Mouse (Mus musculus) megakaryocyte-erythroid progenitor cell, adult 5-6 weeks (primary cell): ENCODE results near the gene H2-Eb1. TPM values are rescaled to one million over a fixed set of nuclear protein-coding genes. Genes with fewer than 3 reads are reported as not detected.
"Not testable (repeated sequence)": the region's sequence is repeated elsewhere in the genome, so short reads cannot be mapped to it uniquely, and the experiment has no call there.

Experiments used
- ATAC-seq: replicated peaks from 2 replicates; pipeline ENCODE4 v1.8.0; 2016; ENCODE audit warnings: mild to moderate bottlenecking, inconsistent platforms; ENCODE audit not compliant: severe bottlenecking, poor library complexity, low FRiP score, low TSS enrichment
- total RNA-seq, 2 experiments: library from RNA; stranded (forward) in 1 of 2; stranded (reverse) in 1 of 2; fragments of 200-1000, 215-1000 nt in 1 of 2; fragments of >200 nt in 1 of 2; fragmentation: Nextera tagmentation in 1 of 2; gene quantifications; 2 replicates each; pipeline ENCODE4 v1.2.3; 2014 to 2017

H2-Eb1 gene
- total RNA-seq, 2 experiments from 2014 or later: 24.9 TPM; not detected in 1

- not testable (repeated sequence) for ATAC-seq
Measured at GRCm38 (mm10) chr17:34310526-34310925, 4.9 kb downstream of the H2-Eb1 start.

GRCm38 (mm10) chr17:34312185-34312584 is 6.5 kb downstream of the H2-Eb1 start:
- no peak for ATAC-seq

GRCm38 (mm10) chr17:34313393-34313792 is 7.7 kb downstream of the H2-Eb1 start:
- ATAC-seq: peak; percentile 68; the same call in 1 of the 2 replicates

- ATAC-seq: no peak
Measured at GRCm38 (mm10) chr17:34314286-34314685, 8.6 kb downstream of the H2-Eb1 start.

GRCm38 (mm10) chr17:34315512-34315911 is 9.8 kb downstream of the H2-Eb1 start:
- ATAC-seq: no peak

- no peak for ATAC-seq
Measured at GRCm38 (mm10) chr17:34316697-34317096, 11.0 kb downstream of the H2-Eb1 start.

- ATAC-seq: no peak
Measured at GRCm38 (mm10) chr17:34317275-34317674, 11.6 kb downstream of the H2-Eb1 start.

GRCm38 (mm10) chr17:34325436-34325835 is 19.8 kb downstream of the H2-Eb1 start, which contains the start of gene H2-Eb2:
TSS of gene H2-Eb2 (plus strand) at chr17:34325665.
- 0 out of 2 replicates have a peak, but pooled peaks have one; percentile 37 for ATAC-seq

- no peak for ATAC-seq
Measured at GRCm38 (mm10) chr17:34326373-34326772, 20.7 kb downstream of the H2-Eb1 start.

GRCm38 (mm10) chr17:34329807-34330206 is 24.1 kb downstream of the H2-Eb1 start:
- ATAC-seq: no peak

GRCm38 (mm10) chr17:34331200-34331599 is 25.5 kb downstream of the H2-Eb1 start:
- ATAC-seq: no peak

- no peak for ATAC-seq
Measured at GRCm38 (mm10) chr17:34340619-34341402, 35.1 kb downstream of the H2-Eb1 start.

GRCm38 (mm10) chr17:34344882-34345281 is 39.2 kb downstream of the H2-Eb1 start:
- ATAC-seq: no peak

- ATAC-seq: no peak
Measured at GRCm38 (mm10) chr17:34345486-34345885, 39.8 kb downstream of the H2-Eb1 start.

GRCm38 (mm10) chr17:34346041-34346440 is 40.4 kb downstream of the H2-Eb1 start:
- ATAC-seq: no peak

- no peak for ATAC-seq
Measured at GRCm38 (mm10) chr17:34347606-34348308, 42.1 kb downstream of the H2-Eb1 start.

GRCm38 (mm10) chr17:34349429-34349828 is 43.8 kb downstream of the H2-Eb1 start:
- ATAC-seq: peak; percentile 55; the same call in 1 of the 2 replicates

GRCm38 (mm10) chr17:34354539-34354938 is 48.9 kb downstream of the H2-Eb1 start, which contains the start of gene Btnl2:
TSS of gene Btnl2 (plus strand) at chr17:34354822.
- ATAC-seq: no peak

GRCm38 (mm10) chr17:34354940-34355339 is 49.3 kb downstream of the H2-Eb1 start:
- no peak for ATAC-seq

GRCm38 (mm10) chr17:34362954-34363546 is 57.4 kb downstream of the H2-Eb1 start:
- no peak for ATAC-seq
